Mouse (Mus musculus): Measurements from ENCODE around the gene Smg6. TPM values are rescaled to one million over a fixed set of nuclear protein-coding genes. Genes with fewer than 3 reads are reported as not detected.

Gene Smg6
- polyA plus RNA-seq, 1 experiment, result 18.7 TPM

GRCm38 (mm10) chr11:75183917-75184570, 258.4 kb downstream of the Smg6 start:
- WGBS, result 80% methylated on average over 2 of the region's 2 CpGs
- Histone ChIP-seq H3K27ac (ENCODE audit: insufficient read depth, low read depth, low read length) (no peak overlapping the region), H3K27me3 (ENCODE audit: control insufficient read depth, insufficient read depth, low read length) (no peaks in the 10 kb centered on the region), H3K4me3 (ENCODE audit: low read depth, low read length) (no peak overlapping the region), H3K36me3 (ENCODE audit: control insufficient read depth, insufficient read depth, low read length) (peaks cover 5% of the 10 kb centered on the region), H3K4me1 (ENCODE audit: control insufficient read depth, insufficient read depth, insufficient read length, low read length) (peaks cover under 1% of the 10 kb centered on the region; the same call in 1 of the 2 replicates)
- no peak for TF ChIP-seq CTCF (IDR thresholded peaks at IDR 0.05; ENCODE audit: extremely low read depth, insufficient read length, insufficient replicate concordance, low read depth, low read length)
- TF ChIP-seq POLR2A (IDR thresholded peaks at IDR 0.05; ENCODE audit: low read depth, low read length), result no peak

- H3K36me3 ChIP-seq (ENCODE audit: control insufficient read depth, insufficient read depth, low read length), result peaks cover 5% of the 10 kb centered on the region
- TF ChIP-seq POLR2A (IDR thresholded peaks at IDR 0.05; ENCODE audit: low read depth, low read length) (no peak), CTCF (IDR thresholded peaks at IDR 0.05; ENCODE audit: extremely low read depth, insufficient read length, insufficient replicate concordance, low read depth, low read length) (no peak)
- H3K27me3 ChIP-seq (ENCODE audit: control insufficient read depth, insufficient read depth, low read length), result no peaks in the 10 kb centered on the region
- H3K27ac ChIP-seq (ENCODE audit: insufficient read depth, low read depth, low read length), result no peak overlapping the region
- H3K4me3 ChIP-seq (ENCODE audit: low read depth, low read length), result no peak overlapping the region
- peaks cover under 1% of the 10 kb centered on the region; the same call in 1 of the 2 replicates for H3K4me1 ChIP-seq (ENCODE audit: control insufficient read depth, insufficient read depth, insufficient read length, low read length)
- whole genome bisulfite sequencing, result 95% methylated on average over 5 of the region's 5 CpGs
Measured at GRCm38 (mm10) chr11:75184573-75184972, 258.9 kb downstream of the Smg6 start.

- TF ChIP-seq CTCF (IDR thresholded peaks at IDR 0.05; ENCODE audit: extremely low read depth, insufficient read length, insufficient replicate concordance, low read depth, low read length) (no peak), POLR2A (IDR thresholded peaks at IDR 0.05; ENCODE audit: low read depth, low read length) (no peak)
- WGBS, result 90% methylated on average over 1 of the region's 2 CpGs
- H3K27ac ChIP-seq (ENCODE audit: insufficient read depth, low read depth, low read length), result no peak overlapping the region
- peaks cover 5% of the 10 kb centered on the region for H3K36me3 ChIP-seq (ENCODE audit: control insufficient read depth, insufficient read depth, low read length)
- H3K4me3 ChIP-seq (ENCODE audit: low read depth, low read length), result no peak overlapping the region
- H3K27me3 ChIP-seq (ENCODE audit: control insufficient read depth, insufficient read depth, low read length), result no peaks in the 10 kb centered on the region
- peaks cover 2% of the 10 kb centered on the region; the same call in 1 of the 2 replicates for H3K4me1 ChIP-seq (ENCODE audit: control insufficient read depth, insufficient read depth, insufficient read length, low read length)
Measured at GRCm38 (mm10) chr11:75184986-75185385, 259.4 kb downstream of the Smg6 start.

GRCm38 (mm10) chr11:75189713-75190370, 264.2 kb downstream of the Smg6 start:
- H3K36me3 ChIP-seq (ENCODE audit: control insufficient read depth, insufficient read depth, low read length), result no peaks in the 10 kb centered on the region
- WGBS, result under 1% methylated on average over 22 of the region's 22 CpGs
- TF ChIP-seq CTCF (IDR thresholded peaks at IDR 0.05; ENCODE audit: extremely low read depth, insufficient read length, insufficient replicate concordance, low read depth, low read length) (no peak), POLR2A (IDR thresholded peaks at IDR 0.05; ENCODE audit: low read depth, low read length) (no peak)
- peak overlapping the region; percentile 20 for H3K27ac ChIP-seq (ENCODE audit: insufficient read depth, low read depth, low read length)
- H3K27me3 ChIP-seq (ENCODE audit: control insufficient read depth, insufficient read depth, low read length), result no peaks in the 10 kb centered on the region
- peak overlapping the region; percentile 82 for H3K4me3 ChIP-seq (ENCODE audit: low read depth, low read length)
- H3K4me1 ChIP-seq (ENCODE audit: control insufficient read depth, insufficient read depth, insufficient read length, low read length), result peaks cover 11% of the 10 kb centered on the region

- 1% methylated on average over 24 of the region's 24 CpGs for WGBS
- H3K27me3 ChIP-seq (ENCODE audit: control insufficient read depth, insufficient read depth, low read length), result no peaks in the 10 kb centered on the region
- peak overlapping the region; percentile 20; the same call in 1 of the 2 replicates for H3K27ac ChIP-seq (ENCODE audit: insufficient read depth, low read depth, low read length)
- TF ChIP-seq POLR2A (IDR thresholded peaks at IDR 0.05; ENCODE audit: low read depth, low read length) (peak; percentile 34; the same call in 1 of the 2 replicates), CTCF (IDR thresholded peaks at IDR 0.05; ENCODE audit: extremely low read depth, insufficient read length, insufficient replicate concordance, low read depth, low read length) (no peak)
- no peaks in the 10 kb centered on the region for H3K36me3 ChIP-seq (ENCODE audit: control insufficient read depth, insufficient read depth, low read length)
- peak overlapping the region; percentile 82 for H3K4me3 ChIP-seq (ENCODE audit: low read depth, low read length)
- peaks cover 14% of the 10 kb centered on the region for H3K4me1 ChIP-seq (ENCODE audit: control insufficient read depth, insufficient read depth, insufficient read length, low read length)
Measured at GRCm38 (mm10) chr11:75190371-75190724, 264.7 kb downstream of the Smg6 start.

GRCm38 (mm10) chr11:75190905-75191441, 265.4 kb downstream of the Smg6 start, which contains the start of gene Dph1:
TSS of gene Dph1 (minus strand) at chr11:75191241.
- Histone ChIP-seq H3K4me3 (ENCODE audit: low read depth, low read length) (peak within 1 kb of the TSS; percentile 82), H3K27me3 (ENCODE audit: control insufficient read depth, insufficient read depth, low read length) (no peaks in the 10 kb centered on the region), H3K4me1 (ENCODE audit: control insufficient read depth, insufficient read depth, insufficient read length, low read length) (peaks cover 15% of the 10 kb centered on the region), H3K36me3 (ENCODE audit: control insufficient read depth, insufficient read depth, low read length) (no peaks in the 10 kb centered on the region), H3K27ac (ENCODE audit: insufficient read depth, low read depth, low read length) (peak within 1 kb of the TSS; percentile 20)
- 69% methylated on average over 5 of the region's 5 CpGs for WGBS
- no peak for TF ChIP-seq POLR2A (IDR thresholded peaks at IDR 0.05; ENCODE audit: low read depth, low read length)
- TF ChIP-seq CTCF (IDR thresholded peaks at IDR 0.05; ENCODE audit: extremely low read depth, insufficient read length, insufficient replicate concordance, low read depth, low read length), result no peak

- no peak for TF ChIP-seq CTCF (IDR thresholded peaks at IDR 0.05; ENCODE audit: extremely low read depth, insufficient read length, insufficient replicate concordance, low read depth, low read length)
- TF ChIP-seq POLR2A (IDR thresholded peaks at IDR 0.05; ENCODE audit: low read depth, low read length), result no peak
- Histone ChIP-seq H3K4me3 (ENCODE audit: low read depth, low read length) (no peak overlapping the region), H3K36me3 (ENCODE audit: control insufficient read depth, insufficient read depth, low read length) (no peaks in the 10 kb centered on the region), H3K27ac (ENCODE audit: insufficient read depth, low read depth, low read length) (no peak overlapping the region), H3K4me1 (ENCODE audit: control insufficient read depth, insufficient read depth, insufficient read length, low read length) (peaks cover 18% of the 10 kb centered on the region), H3K27me3 (ENCODE audit: control insufficient read depth, insufficient read depth, low read length) (no peaks in the 10 kb centered on the region)
- 82% methylated on average over 6 of the region's 6 CpGs for WGBS
Measured at GRCm38 (mm10) chr11:75191841-75192240, 266.2 kb downstream of the Smg6 start.
